Mouse (Mus musculus) adrenal gland, postnatal 36 days (tissue): ENCODE data around the gene Acrbp. TPM values are rescaled to one million over a fixed set of nuclear protein-coding genes. Genes with fewer than 3 reads are reported as not detected.

ENCODE experiments used
- DNase-seq, 2 experiments: peaks; one replicate each; pipeline ENCODE4 v3.0.0; 2021; ENCODE audit warnings: mixed read lengths in 1 of 2
- microRNA-seq: library from miRNA; unstranded; fragments of <30 nt; microRNA quantifications from one replicate; pipeline ENCODE4 v1.2.0, GENCODE M21; 2021
- total RNA-seq, 2 experiments: library from RNA; stranded (reverse); gene quantifications; 2 replicates each; pipeline ENCODE4 v1.2.3; 2021

The Acrbp gene
- total RNA-seq, 2 experiments from 2014 or later: 6.9 to 7.1 TPM

DNA sequence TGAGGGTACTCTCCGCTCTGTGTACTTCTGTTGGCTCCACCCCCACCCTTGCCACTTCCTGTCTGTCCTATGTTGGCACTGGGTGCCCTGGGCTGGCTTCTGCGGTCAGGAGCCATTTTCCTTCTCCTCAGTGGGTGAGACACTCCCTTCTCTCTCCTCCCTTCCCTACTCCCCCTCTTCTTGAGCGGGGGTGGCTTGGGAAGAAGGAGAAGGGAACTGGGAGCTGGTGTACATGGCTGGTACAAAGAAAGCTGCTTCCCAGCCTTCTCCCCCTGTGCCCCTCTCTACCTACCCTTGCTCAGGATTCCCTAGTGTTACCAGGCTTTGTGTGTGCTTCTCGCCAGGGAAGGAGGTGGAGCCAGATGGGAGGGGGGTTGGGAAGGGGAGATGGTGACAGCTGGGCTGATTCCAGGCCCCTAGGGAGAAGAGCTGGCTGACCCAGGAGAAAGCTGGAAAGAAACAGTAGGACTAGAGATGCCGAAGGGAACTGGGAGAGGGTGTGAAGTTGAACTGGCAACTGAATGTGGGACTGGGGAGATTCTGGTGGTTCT, 50.0 kb downstream of the Acrbp start:
- DNase-seq: peak; percentile 31 to 65

GRCm38 (mm10) chr6:125101444-125101843, 52.0 kb downstream of the Acrbp start:
- no peak for DNase-seq

DNA sequence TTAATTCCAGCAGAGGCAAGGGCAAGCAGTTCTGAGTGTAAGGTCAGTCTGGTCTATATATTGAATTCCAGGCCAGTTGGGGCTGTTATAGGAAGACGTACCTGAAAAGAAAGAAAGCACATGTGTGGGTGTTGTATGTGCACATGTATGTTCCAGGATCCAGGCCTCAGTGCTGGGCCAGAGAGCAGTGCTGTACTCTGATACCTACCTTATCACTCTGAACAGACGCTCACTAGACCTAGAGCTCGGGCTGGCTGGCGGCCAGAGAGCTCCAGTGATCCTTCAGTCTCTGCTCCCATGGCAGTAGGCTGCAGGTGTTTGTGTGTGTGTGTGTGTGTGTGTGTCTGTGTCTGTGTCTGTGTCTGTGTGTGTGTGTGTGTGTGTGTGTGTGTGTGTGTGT, 54.7 kb downstream of the Acrbp start:
- DNase-seq: no peak

GRCm38 (mm10) chr6:125107705-125108104, 58.2 kb downstream of the Acrbp start:
- DNase-seq: no peak

GRCm38 (mm10) chr6:125109371-125109770, 59.9 kb downstream of the Acrbp start:
- no peak for DNase-seq

- DNase-seq: peak; percentile 43 to 51
These were observed 61.4 kb downstream of the Acrbp start for GRCm38 (mm10) chr6:125110927-125111326.

- no peak for DNase-seq
These were observed 63.1 kb downstream of the Acrbp start for GRCm38 (mm10) chr6:125112553-125112952.

Small RNA genes within 50 kb of the gene (microRNA-seq; reads per million reads assigned to microRNA genes)
- gene Mir7045: not detected

Other genes starting within 250 kb of the Acrbp start
- 10 to 100 TPM; 16.9 to 25.4 TPM for gene Spsb2, start 241.0 kb upstream of the Acrbp start, total RNA-seq
- gene Tpi1, start 235.4 kb upstream of the Acrbp start, total RNA-seq: 100 to 1,000 TPM; 406 to 411 TPM
- 100 to 1,000 TPM; 120 to 126 TPM for gene Usp5, start 220.2 kb upstream of the Acrbp start, total RNA-seq
- gene Cdca3, start 220.1 kb upstream of the Acrbp start, total RNA-seq: 1 to 10 TPM; 5.9 to 9.2 TPM
- gene Gnb3, start 209.4 kb upstream of the Acrbp start, total RNA-seq: 1 to 10 TPM; 6.2 to 8.1 TPM
- 10 to 100 TPM; 21.7 to 24.5 TPM for gene P3h3, start 191.9 kb upstream of the Acrbp start, total RNA-seq
- gene Gpr162, start 185.7 kb upstream of the Acrbp start, total RNA-seq: 1 to 10 TPM in 1 of 2 experiments, under 1 TPM in 1; 0.89 to 1.2 TPM
- under 1 TPM; 0.30 to 0.50 TPM for gene Cd4, start 161.5 kb upstream of the Acrbp start, total RNA-seq
- 1 to 10 TPM; 1.0 to 1.3 TPM for gene Lag3, start 138.0 kb upstream of the Acrbp start, total RNA-seq
- 100 to 1,000 TPM; 753 to 830 TPM for gene Ptms, start 129.6 kb upstream of the Acrbp start, total RNA-seq
- gene Mlf2, start 118.3 kb upstream of the Acrbp start, total RNA-seq: 100 to 1,000 TPM; 284 to 296 TPM
- gene Cops7a, start 84.2 kb upstream of the Acrbp start, total RNA-seq: 100 to 1,000 TPM; 121 to 176 TPM
- 1 to 10 TPM; 2.1 to 3.4 TPM for gene Pianp, start 53.0 kb upstream of the Acrbp start, total RNA-seq
- 10 to 100 TPM; 41.3 to 53.8 TPM for gene Zfp384, start 40.5 kb upstream of the Acrbp start, total RNA-seq
- gene Ing4, start 9.9 kb upstream of the Acrbp start, total RNA-seq: 10 to 100 TPM; 54.4 to 79.5 TPM
- gene Lpar5, start 18.2 kb downstream of the Acrbp start, total RNA-seq: under 1 TPM; 0.40 to 0.60 TPM
- 100 to 1,000 TPM; 166 to 201 TPM for gene Chd4, start 46.3 kb downstream of the Acrbp start, total RNA-seq
- 10 to 100 TPM; 39.5 to 64.3 TPM for gene Nop2, start 82.2 kb downstream of the Acrbp start, total RNA-seq
- gene Iffo1, start 95.6 kb downstream of the Acrbp start, total RNA-seq: 10 to 100 TPM; 18.4 to 21.8 TPM
- gene Gapdh, start 116.8 kb downstream of the Acrbp start, total RNA-seq: 1,000 to 10,000 TPM; 2,066 to 3,178 TPM
- gene Ncapd2, start 142.0 kb downstream of the Acrbp start, total RNA-seq: 10 to 100 TPM; 18.5 to 25.6 TPM
- 100 to 1,000 TPM; 176 to 205 TPM for gene Mrpl51, start 142.1 kb downstream of the Acrbp start, total RNA-seq
- 10 to 100 TPM; 34.4 to 40.2 TPM for gene Vamp1, start 165.9 kb downstream of the Acrbp start, total RNA-seq
- gene Tapbpl, start 182.2 kb downstream of the Acrbp start, total RNA-seq: 10 to 100 TPM in 1 of 2 experiments, 1 to 10 TPM in 1; 9.3 to 11.5 TPM
- gene Cd27, start 187.3 kb downstream of the Acrbp start, total RNA-seq: under 1 TPM; 0.40 to 0.63 TPM
- not detected for gene Tuba3a, start 236.4 kb downstream of the Acrbp start, total RNA-seq